Comparison of ENCODE assay signal across 8 mouse cellular contexts in the genomic region with DNA sequence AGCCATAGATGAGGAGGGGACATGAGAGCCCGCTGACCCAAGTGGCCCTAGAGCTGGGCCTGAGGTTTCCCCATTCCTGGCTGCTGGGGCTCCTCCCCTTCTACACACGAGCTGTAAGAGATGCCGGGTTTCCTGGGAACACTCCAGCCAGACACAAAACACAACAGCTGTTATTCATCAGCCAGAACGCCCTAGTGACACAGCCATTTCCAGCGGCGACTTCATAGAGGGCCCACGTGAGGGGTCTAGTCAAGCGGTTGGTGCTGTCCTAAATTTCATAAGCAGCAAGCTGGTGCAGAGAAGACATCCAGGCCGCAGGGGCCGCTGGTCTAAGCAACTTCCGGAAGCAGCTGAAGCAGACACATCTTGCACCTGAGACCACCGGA. TPM values are rescaled to one million over a fixed set of nuclear protein-coding genes. Genes with fewer than 3 reads are reported as not detected.
DNase-seq lines count a peak whose midpoint lies in the region; ATAC-seq lines count a peak whose summit lies in the region.

No protein-coding gene starts in this region.

- H3K4me1 ChIP-seq in heart, embryonic 13.5 days: peaks cover 48% of the 10 kb centered on the region
- H3K4me1 ChIP-seq in embryonic facial prominence, embryonic 11.5 days (ENCODE audit: control insufficient read depth, insufficient read depth, low read length): peaks cover 5% of the 10 kb centered on the region; the same call in 1 of the 2 replicates
- H3K4me1 ChIP-seq in kidney, embryonic 16.5 days (ENCODE audit: insufficient read depth, low read length): peaks cover 46% of the 10 kb centered on the region
- H3K4me1 ChIP-seq in midbrain, embryonic 15.5 days: peaks cover 14% of the 10 kb centered on the region; the same call in 1 of the 2 replicates

- no peaks in the 10 kb centered on the region for H3K36me3 ChIP-seq in heart, embryonic 13.5 days
- no peaks in the 10 kb centered on the region for H3K36me3 ChIP-seq in embryonic facial prominence, embryonic 11.5 days (replicated peaks; ENCODE audit: control insufficient read depth, insufficient read depth, low read depth, low read length)
- no peaks in the 10 kb centered on the region for H3K36me3 ChIP-seq in kidney, embryonic 16.5 days (ENCODE audit: insufficient read depth, low read length)
- no peaks in the 10 kb centered on the region for H3K36me3 ChIP-seq in midbrain, embryonic 15.5 days (replicated peaks)

- no peaks in the 10 kb centered on the region for H3K27me3 ChIP-seq in heart, embryonic 13.5 days (replicated peaks)
- H3K27me3 ChIP-seq in embryonic facial prominence, embryonic 11.5 days (ENCODE audit: control insufficient read depth, insufficient read depth, low read length): no peaks in the 10 kb centered on the region
- no peaks in the 10 kb centered on the region for H3K27me3 ChIP-seq in kidney, embryonic 16.5 days (ENCODE audit: insufficient read depth, low read length)
- no peaks in the 10 kb centered on the region for H3K27me3 ChIP-seq in midbrain, embryonic 15.5 days (replicated peaks)

- DNase-seq in heart, adult 9 months (ENCODE audit: low spot score in 2 of 2): no peak
- DNase-seq in embryonic facial prominence, embryonic 11.5 days (ENCODE audit: low spot score): peak; percentile 78
- no peak for DNase-seq in layer of hippocampus, adult 11-12 months (ENCODE audit: low spot score)
- no peak for DNase-seq in thymus, postnatal 25 days
- DNase-seq in adrenal gland, postnatal 25 days: no peak

- 41% methylated on average over 12 of the region's 12 CpGs for WGBS in heart, embryonic 13.5 days
- WGBS in embryonic facial prominence, embryonic 11.5 days: 21% methylated on average over 12 of the region's 12 CpGs
- 13% methylated on average over 12 of the region's 12 CpGs for WGBS in kidney, embryonic 16.5 days
- WGBS in midbrain, embryonic 15.5 days: 48% methylated on average over 12 of the region's 12 CpGs

- peak overlapping the region; percentile 42; the same call in 1 of the 2 replicates for H3K9ac ChIP-seq in heart, embryonic 13.5 days
- no peak overlapping the region for H3K9ac ChIP-seq in embryonic facial prominence, embryonic 11.5 days (replicated peaks; ENCODE audit: low read length)
- H3K9ac ChIP-seq in kidney, embryonic 16.5 days (replicated peaks; ENCODE audit: low read length): peak overlapping the region; percentile 47; the same call in 1 of the 2 replicates
- no peak overlapping the region for H3K9ac ChIP-seq in midbrain, embryonic 15.5 days

- H3K27ac ChIP-seq in heart, embryonic 13.5 days (replicated peaks): 0 out of 2 replicates have a peak overlapping the region, but pooled peaks have one; percentile 9
- H3K27ac ChIP-seq in embryonic facial prominence, embryonic 11.5 days (replicated peaks; ENCODE audit: low read depth, low read length): no peak overlapping the region
- H3K27ac ChIP-seq in kidney, embryonic 16.5 days (ENCODE audit: low read length): peak overlapping the region; percentile 86
- H3K27ac ChIP-seq in midbrain, embryonic 15.5 days: 0 out of 2 replicates have a peak overlapping the region, but pooled peaks have one; percentile 12

- no peak overlapping the region for H3K4me3 ChIP-seq in heart, embryonic 13.5 days
- H3K4me3 ChIP-seq in embryonic facial prominence, embryonic 11.5 days (ENCODE audit: low read depth, low read length): no peak overlapping the region
- H3K4me3 ChIP-seq in kidney, embryonic 16.5 days (ENCODE audit: low read length): 0 out of 2 replicates have a peak overlapping the region, but pooled peaks have one; percentile 8
- no peak overlapping the region for H3K4me3 ChIP-seq in midbrain, embryonic 15.5 days

- peak overlapping the region; percentile 20; the same call in 1 of the 2 replicates for H3K4me2 ChIP-seq in heart, embryonic 13.5 days
- no peak overlapping the region; the same call in 1 of the 2 replicates for H3K4me2 ChIP-seq in embryonic facial prominence, embryonic 11.5 days (ENCODE audit: low read depth, low read length)
- peak overlapping the region; percentile 35 for H3K4me2 ChIP-seq in kidney, embryonic 16.5 days (replicated peaks; ENCODE audit: low read depth, low read length)
- peak overlapping the region; percentile 17; the same call in 1 of the 2 replicates for H3K4me2 ChIP-seq in midbrain, embryonic 15.5 days

- ATAC-seq in heart, embryonic 13.5 days (ENCODE audit: extremely low read depth, insufficient number of reproducible peaks, low FRiP score, low TSS enrichment): no peak
- ATAC-seq in embryonic facial prominence, embryonic 11.5 days (replicated peaks; ENCODE audit: insufficient number of reproducible peaks, low FRiP score, low TSS enrichment, low read depth): 0 out of 2 replicates have a peak, but pooled peaks have one; percentile 17
- ATAC-seq in kidney, embryonic 16.5 days (ENCODE audit: low FRiP score, low TSS enrichment): peak; percentile 60
- ATAC-seq in midbrain, embryonic 15.5 days (replicated peaks): no peak; the same call in 1 of the 2 replicates

- no peaks in the 10 kb centered on the region for H3K9me3 ChIP-seq in heart, embryonic 13.5 days
- no peaks in the 10 kb centered on the region for H3K9me3 ChIP-seq in embryonic facial prominence, embryonic 11.5 days (replicated peaks; ENCODE audit: control insufficient read depth, low read length)
- no peaks in the 10 kb centered on the region for H3K9me3 ChIP-seq in kidney, embryonic 16.5 days (ENCODE audit: low read length)
- no peaks in the 10 kb centered on the region for H3K9me3 ChIP-seq in midbrain, embryonic 15.5 days

RNA-seq across cellular contexts. Expression of gene Ssr1, which starts 27.0 kb away (rescaled TPM):
- polyA plus RNA-seq in heart, embryonic 13.5 days (2015; fragmentation: Nextera tagmentation; extraction: Ambion mirVana): 89.0 and 97.0 TPM in 2 replicates
- polyA plus RNA-seq in embryonic facial prominence, embryonic 11.5 days (2014; fragmentation: Nextera tagmentation; extraction: Ambion mirVana): 128 and 137 TPM in 2 replicates
- polyA plus RNA-seq in kidney, embryonic 16.5 days (2015; fragmentation: Nextera tagmentation; extraction: Ambion mirVana): 130 and 138 TPM in 2 replicates
- polyA plus RNA-seq in midbrain, embryonic 15.5 days (2015; fragmentation: Nextera tagmentation; extraction: Ambion mirVana): 55.1 and 57.9 TPM in 2 replicates
- 90.3 and 126 TPM in 2 replicates for total RNA-seq in adrenal gland, postnatal 25 days (2021)

Comparison
In these comparisons a context has a peak if more than half of its experiments do, and no peak if none do; other contexts are left out.
1. ATAC-seq: peak in embryonic facial prominence, embryonic 11.5 days (single experiment) and kidney, embryonic 16.5 days (single experiment); none in heart, embryonic 13.5 days (single experiment) and midbrain, embryonic 15.5 days (single experiment).
2. H3K9ac ChIP-seq: peak in heart, embryonic 13.5 days (single experiment) and kidney, embryonic 16.5 days (single experiment); none in embryonic facial prominence, embryonic 11.5 days (single experiment) and midbrain, embryonic 15.5 days (single experiment).